Mouse (Mus musculus) embryonic fibroblast, embryonic 13.5 days (primary cell): ENCODE data around the gene Dusp5.

Source experiments
- CTCF ChIP-seq: IDR thresholded peaks from 2 replicates; pipeline ENCODE4 v1.5.1; 2011; ENCODE audit warnings: mild to moderate bottlenecking, control low read depth, low read length, moderate library complexity, borderline replicate concordance; ENCODE audit not compliant: insufficient read depth
- POLR2A ChIP-seq: IDR thresholded peaks from 2 replicates; pipeline ENCODE4 v1.6.1; 2011; ENCODE audit warnings: low read depth, mild to moderate bottlenecking, control low read depth, low read length, moderate library complexity

- TF ChIP-seq POLR2A, result no peak
- no peak for TF ChIP-seq CTCF
Observed at GRCm38 (mm10) chr19:53501765-53502164, 27.1 kb upstream of the Dusp5 start.
